Mouse (Mus musculus): ENCODE data around the gene Zyx. TPM values are rescaled to one million over a fixed set of nuclear protein-coding genes. Genes with fewer than 3 reads are reported as not detected.

The Zyx gene
- polyA plus RNA-seq, 1 experiment from 2014 or later: 80.8 TPM

GRCm38 (mm10) chr6:42375131-42375530, 25.7 kb downstream of the Zyx start:
- WGBS: 88% methylated on average over 2 of the region's 2 CpGs
- no peaks in the 10 kb centered on the region for H3K9me3 ChIP-seq
- peaks cover 68% of the 10 kb centered on the region for H3K27me3 ChIP-seq (ENCODE audit: poor library complexity, severe bottlenecking)
- peaks cover 34% of the 10 kb centered on the region for H3K4me1 ChIP-seq
- no peak for DNase-seq (ENCODE audit: extremely low spot score, low spot score)
- no peak overlapping the region for H3K4me3 ChIP-seq
- no peak overlapping the region for H3K27ac ChIP-seq
- no peaks in the 10 kb centered on the region for H3K36me3 ChIP-seq (replicated peaks)

- H3K4me1 ChIP-seq: peaks cover 30% of the 10 kb centered on the region
- DNase-seq (ENCODE audit: extremely low spot score, low spot score): no peak
- no peaks in the 10 kb centered on the region for H3K36me3 ChIP-seq (replicated peaks)
- H3K4me3 ChIP-seq: no peak overlapping the region
- no peaks in the 10 kb centered on the region for H3K9me3 ChIP-seq
- WGBS: 65% methylated on average over 4 of the region's 4 CpGs
- no peak overlapping the region for H3K27ac ChIP-seq
- peaks cover 61% of the 10 kb centered on the region for H3K27me3 ChIP-seq (ENCODE audit: poor library complexity, severe bottlenecking)
Observed at GRCm38 (mm10) chr6:42376016-42376415, 26.6 kb downstream of the Zyx start.

GRCm38 (mm10) chr6:42376504-42377019, 27.1 kb downstream of the Zyx start:
- no peak overlapping the region for H3K27ac ChIP-seq
- H3K27me3 ChIP-seq (ENCODE audit: poor library complexity, severe bottlenecking): peaks cover 60% of the 10 kb centered on the region
- no peaks in the 10 kb centered on the region for H3K36me3 ChIP-seq (replicated peaks)
- H3K4me1 ChIP-seq: peaks cover 32% of the 10 kb centered on the region
- DNase-seq (ENCODE audit: extremely low spot score, low spot score): no peak
- WGBS: 84% methylated on average over 6 of the region's 6 CpGs
- H3K4me3 ChIP-seq: no peak overlapping the region
- no peaks in the 10 kb centered on the region for H3K9me3 ChIP-seq

- Histone ChIP-seq H3K36me3 (replicated peaks) (no peaks in the 10 kb centered on the region), H3K27me3 (ENCODE audit: poor library complexity, severe bottlenecking) (peaks cover 59% of the 10 kb centered on the region), H3K4me3 (no peak overlapping the region), H3K4me1 (peaks cover 29% of the 10 kb centered on the region), H3K9me3 (no peaks in the 10 kb centered on the region), H3K27ac (no peak overlapping the region)
- no peak for DNase-seq (ENCODE audit: extremely low spot score, low spot score)
- WGBS: 70% methylated on average over 5 of the region's 5 CpGs
Observed at GRCm38 (mm10) chr6:42377280-42377679, 27.9 kb downstream of the Zyx start.

GRCm38 (mm10) chr6:42379551-42379950, 30.1 kb downstream of the Zyx start:
- no peak for DNase-seq (ENCODE audit: extremely low spot score, low spot score)
- no peak overlapping the region for H3K27ac ChIP-seq
- H3K9me3 ChIP-seq: no peaks in the 10 kb centered on the region
- peaks cover 12% of the 10 kb centered on the region for H3K4me1 ChIP-seq
- peaks cover 41% of the 10 kb centered on the region for H3K27me3 ChIP-seq (ENCODE audit: poor library complexity, severe bottlenecking)
- no peaks in the 10 kb centered on the region for H3K36me3 ChIP-seq (replicated peaks)
- H3K4me3 ChIP-seq: no peak overlapping the region
- WGBS: 60% methylated on average over 3 of the region's 3 CpGs

- 0 out of 2 replicates have a peak overlapping the region, but pooled peaks have one; percentile 11 for H3K4me3 ChIP-seq
- H3K36me3 ChIP-seq (replicated peaks): no peaks in the 10 kb centered on the region
- no peaks in the 10 kb centered on the region for H3K9me3 ChIP-seq
- 2% methylated on average over 8 of the region's 8 CpGs for WGBS
- H3K4me1 ChIP-seq: peaks cover 12% of the 10 kb centered on the region
- no peak for DNase-seq (ENCODE audit: extremely low spot score, low spot score)
- H3K27ac ChIP-seq: no peak overlapping the region
- H3K27me3 ChIP-seq (ENCODE audit: poor library complexity, severe bottlenecking): peaks cover 30% of the 10 kb centered on the region; the same call in 1 of the 2 replicates
Observed at GRCm38 (mm10) chr6:42380416-42381144, 31.1 kb downstream of the Zyx start.

- peaks cover 12% of the 10 kb centered on the region for H3K4me1 ChIP-seq
- peaks cover 25% of the 10 kb centered on the region; the same call in 1 of the 2 replicates for H3K27me3 ChIP-seq (ENCODE audit: poor library complexity, severe bottlenecking)
- H3K36me3 ChIP-seq (replicated peaks): no peaks in the 10 kb centered on the region
- WGBS: 37% methylated on average over 2 of the region's 2 CpGs
- no peak overlapping the region for H3K27ac ChIP-seq
- no peak overlapping the region for H3K4me3 ChIP-seq
- no peaks in the 10 kb centered on the region for H3K9me3 ChIP-seq
- DNase-seq (ENCODE audit: extremely low spot score, low spot score): no peak
Observed at GRCm38 (mm10) chr6:42381221-42381620, 31.8 kb downstream of the Zyx start.

GRCm38 (mm10) chr6:42381916-42382381, 32.5 kb downstream of the Zyx start:
- Histone ChIP-seq H3K9me3 (no peaks in the 10 kb centered on the region), H3K4me3 (no peak overlapping the region), H3K27me3 (ENCODE audit: poor library complexity, severe bottlenecking) (peaks cover 20% of the 10 kb centered on the region; the same call in 1 of the 2 replicates), H3K36me3 (replicated peaks) (no peaks in the 10 kb centered on the region), H3K4me1 (peaks cover 12% of the 10 kb centered on the region), H3K27ac (peak overlapping the region; percentile 58; the same call in 1 of the 2 replicates)
- DNase-seq (ENCODE audit: extremely low spot score, low spot score): no peak
- 75% methylated on average over 9 of the region's 9 CpGs for WGBS

- Histone ChIP-seq H3K9me3 (no peaks in the 10 kb centered on the region), H3K36me3 (replicated peaks) (no peaks in the 10 kb centered on the region), H3K4me3 (no peak overlapping the region), H3K27ac (no peak overlapping the region), H3K27me3 (ENCODE audit: poor library complexity, severe bottlenecking) (peaks cover 20% of the 10 kb centered on the region; the same call in 1 of the 2 replicates), H3K4me1 (peaks cover 12% of the 10 kb centered on the region)
- 89% methylated on average over 5 of the region's 5 CpGs for WGBS
- no peak for DNase-seq (ENCODE audit: extremely low spot score, low spot score)
Observed at GRCm38 (mm10) chr6:42383360-42383759, 33.9 kb downstream of the Zyx start.

GRCm38 (mm10) chr6:42385635-42386034, 36.2 kb downstream of the Zyx start:
- no peaks in the 10 kb centered on the region for H3K36me3 ChIP-seq (replicated peaks)
- H3K4me3 ChIP-seq: no peak overlapping the region
- peaks cover 11% of the 10 kb centered on the region for H3K4me1 ChIP-seq
- H3K9me3 ChIP-seq: no peaks in the 10 kb centered on the region
- peaks cover 10% of the 10 kb centered on the region; the same call in 1 of the 2 replicates for H3K27me3 ChIP-seq (ENCODE audit: poor library complexity, severe bottlenecking)
- H3K27ac ChIP-seq: no peak overlapping the region
- WGBS: 75% methylated on average over 4 of the region's 4 CpGs
- no peak for DNase-seq (ENCODE audit: extremely low spot score, low spot score)

GRCm38 (mm10) chr6:42391796-42392330, 42.4 kb downstream of the Zyx start:
- Histone ChIP-seq H3K27ac (no peak overlapping the region), H3K36me3 (replicated peaks) (no peaks in the 10 kb centered on the region), H3K27me3 (ENCODE audit: poor library complexity, severe bottlenecking) (no peaks in the 10 kb centered on the region), H3K4me1 (no peaks in the 10 kb centered on the region), H3K9me3 (no peaks in the 10 kb centered on the region), H3K4me3 (no peak overlapping the region)
- DNase-seq (ENCODE audit: extremely low spot score, low spot score): no peak
- 65% methylated on average over 2 of the region's 2 CpGs for WGBS

GRCm38 (mm10) chr6:42395960-42396809, 46.8 kb downstream of the Zyx start:
- H3K27me3 ChIP-seq (ENCODE audit: poor library complexity, severe bottlenecking): no peaks in the 10 kb centered on the region
- WGBS: 86% methylated on average over 9 of the region's 9 CpGs
- H3K27ac ChIP-seq: no peak overlapping the region
- no peaks in the 10 kb centered on the region for H3K4me1 ChIP-seq
- H3K9me3 ChIP-seq: no peaks in the 10 kb centered on the region
- no peaks in the 10 kb centered on the region for H3K36me3 ChIP-seq (replicated peaks)
- H3K4me3 ChIP-seq: no peak overlapping the region
- DNase-seq (ENCODE audit: extremely low spot score, low spot score): no peak

All from forebrain, embryonic 10.5 days (tissue).